Mouse (Mus musculus): Measurements from ENCODE around the gene G6pc3. TPM values are rescaled to one million over a fixed set of nuclear protein-coding genes. Genes with fewer than 3 reads are reported as not detected.

G6pc3 gene
- total and polyA plus RNA-seq, 2 experiments from 2014 or later: 42.0 to 68.5 TPM

GRCm38 (mm10) chr11:102217876-102218430 is 28.5 kb downstream of the G6pc3 start:
- DNase-seq (ENCODE audit: low spot score): no peak
- Histone ChIP-seq H3K9me3 (ENCODE audit: low read length) (no peaks in the 10 kb centered on the region), H3K27ac (ENCODE audit: low read depth, low read length) (0 out of 2 replicates have a peak overlapping the region, but pooled peaks have one; percentile 62), H3K9ac (replicated peaks; ENCODE audit: low read length, poor library complexity, severe bottlenecking) (peak overlapping the region; percentile 59), H3K27me3 (ENCODE audit: insufficient read depth, low read length) (no peaks in the 10 kb centered on the region), H3K4me3 (ENCODE audit: low read depth, low read length) (peak overlapping the region; percentile 22; the same call in 1 of the 2 replicates), H3K4me2 (ENCODE audit: low read depth, low read length, poor library complexity, severe bottlenecking) (peak overlapping the region; percentile 54), H3K4me1 (ENCODE audit: insufficient read depth, low read length) (peaks cover 28% of the 10 kb centered on the region; the same call in 1 of the 2 replicates), H3K36me3 (ENCODE audit: insufficient read depth, low read length) (peaks cover 17% of the 10 kb centered on the region)
- no peak for TF ChIP-seq CTCF (IDR thresholded peaks at IDR 0.05)
- ATAC-seq (ENCODE audit: low FRiP score): no peak
- WGBS: 73% methylated on average over 7 of the region's 7 CpGs

- TF ChIP-seq CTCF (IDR thresholded peaks at IDR 0.05): no peak
- Histone ChIP-seq H3K4me2 (ENCODE audit: low read depth, low read length, poor library complexity, severe bottlenecking) (peak overlapping the region; percentile 54), H3K27me3 (ENCODE audit: insufficient read depth, low read length) (no peaks in the 10 kb centered on the region), H3K4me1 (ENCODE audit: insufficient read depth, low read length) (peaks cover 28% of the 10 kb centered on the region; the same call in 1 of the 2 replicates), H3K27ac (ENCODE audit: low read depth, low read length) (peak overlapping the region; percentile 62), H3K36me3 (ENCODE audit: insufficient read depth, low read length) (peaks cover 17% of the 10 kb centered on the region), H3K4me3 (ENCODE audit: low read depth, low read length) (peak overlapping the region; percentile 22), H3K9ac (replicated peaks; ENCODE audit: low read length, poor library complexity, severe bottlenecking) (peak overlapping the region; percentile 59), H3K9me3 (ENCODE audit: low read length) (no peaks in the 10 kb centered on the region)
- peak; percentile 92 for DNase-seq (ENCODE audit: low spot score)
- WGBS: 2% methylated on average over 7 of the region's 10 CpGs
- peak; percentile 60 for ATAC-seq (ENCODE audit: low FRiP score)
Observed at GRCm38 (mm10) chr11:102218783-102219182, 29.4 kb downstream of the G6pc3 start.

- peak overlapping the region; percentile 59; the same call in 1 of the 2 replicates for H3K9ac ChIP-seq (replicated peaks; ENCODE audit: low read length, poor library complexity, severe bottlenecking)
- peak overlapping the region; percentile 62 for H3K27ac ChIP-seq (ENCODE audit: low read depth, low read length)
- no peak for TF ChIP-seq CTCF (IDR thresholded peaks at IDR 0.05)
- peak overlapping the region; percentile 54 for H3K4me2 ChIP-seq (ENCODE audit: low read depth, low read length, poor library complexity, severe bottlenecking)
- no peaks in the 10 kb centered on the region for H3K9me3 ChIP-seq (ENCODE audit: low read length)
- no peaks in the 10 kb centered on the region for H3K27me3 ChIP-seq (ENCODE audit: insufficient read depth, low read length)
- H3K4me3 ChIP-seq (ENCODE audit: low read depth, low read length): no peak overlapping the region
- H3K4me1 ChIP-seq (ENCODE audit: insufficient read depth, low read length): peaks cover 24% of the 10 kb centered on the region; the same call in 1 of the 2 replicates
- ATAC-seq (ENCODE audit: low FRiP score) (no peak), DNase-seq (ENCODE audit: low spot score) (no peak)
- 66% methylated on average over 14 of the region's 14 CpGs for WGBS
- H3K36me3 ChIP-seq (ENCODE audit: insufficient read depth, low read length): peaks cover 17% of the 10 kb centered on the region
Observed at GRCm38 (mm10) chr11:102219247-102219993, 30.0 kb downstream of the G6pc3 start.

- H3K4me1 ChIP-seq (ENCODE audit: insufficient read depth, low read length): peaks cover 29% of the 10 kb centered on the region; the same call in 1 of the 2 replicates
Observed at GRCm38 (mm10) chr11:102219994-102220346, 30.6 kb downstream of the G6pc3 start.

GRCm38 (mm10) chr11:102220451-102220850 is 31.0 kb downstream of the G6pc3 start:
- no peak for TF ChIP-seq CTCF (IDR thresholded peaks at IDR 0.05)
- WGBS: 66% methylated on average over 6 of the region's 6 CpGs
- Histone ChIP-seq H3K36me3 (ENCODE audit: insufficient read depth, low read length) (peaks cover 17% of the 10 kb centered on the region), H3K4me3 (ENCODE audit: low read depth, low read length) (no peak overlapping the region), H3K9ac (replicated peaks; ENCODE audit: low read length, poor library complexity, severe bottlenecking) (no peak overlapping the region), H3K27me3 (ENCODE audit: insufficient read depth, low read length) (no peaks in the 10 kb centered on the region), H3K9me3 (ENCODE audit: low read length) (no peaks in the 10 kb centered on the region), H3K4me2 (ENCODE audit: low read depth, low read length, poor library complexity, severe bottlenecking) (no peak overlapping the region), H3K4me1 (ENCODE audit: insufficient read depth, low read length) (peaks cover 30% of the 10 kb centered on the region; the same call in 1 of the 2 replicates), H3K27ac (ENCODE audit: low read depth, low read length) (no peak overlapping the region)
- ATAC-seq (ENCODE audit: low FRiP score) (no peak), DNase-seq (ENCODE audit: low spot score) (no peak)

More at GRCm38 (mm10) chr11:102219994-102220346, 30.6 kb downstream of the G6pc3 start:
- H3K27me3 ChIP-seq (ENCODE audit: insufficient read depth, low read length): no peaks in the 10 kb centered on the region
- 81% methylated on average over 4 of the region's 4 CpGs for WGBS
- no peak overlapping the region for H3K27ac ChIP-seq (ENCODE audit: low read depth, low read length)
- no peak for TF ChIP-seq CTCF (IDR thresholded peaks at IDR 0.05)
- H3K9me3 ChIP-seq (ENCODE audit: low read length): no peaks in the 10 kb centered on the region
- ATAC-seq (ENCODE audit: low FRiP score) (no peak), DNase-seq (ENCODE audit: low spot score) (no peak)
- H3K4me2 ChIP-seq (ENCODE audit: low read depth, low read length, poor library complexity, severe bottlenecking): no peak overlapping the region
- H3K4me3 ChIP-seq (ENCODE audit: low read depth, low read length): no peak overlapping the region
- peaks cover 17% of the 10 kb centered on the region for H3K36me3 ChIP-seq (ENCODE audit: insufficient read depth, low read length)
- no peak overlapping the region for H3K9ac ChIP-seq (replicated peaks; ENCODE audit: low read length, poor library complexity, severe bottlenecking)
